Mouse (Mus musculus): Measurements from ENCODE around the gene Foxk1. TPM values are rescaled to one million over a fixed set of nuclear protein-coding genes. Genes with fewer than 3 reads are reported as not detected.
A peak's percentile ranks its signal among the peaks of the same experiment; 100 is the strongest.

Gene Foxk1
- total and polyA plus RNA-seq, 2 experiments, result 3.0 to 7.6 TPM

- Histone ChIP-seq H3K9ac (ENCODE audit: low read depth, low read length) (no peak overlapping the region), H3K79me2 (ENCODE audit: control insufficient read depth, insufficient read depth, low read length) (peaks cover 52% of the 10 kb centered on the region; the same call in 1 of the 2 replicates), H3K27ac (replicated peaks; ENCODE audit: insufficient read depth, low read depth, low read length) (peak overlapping the region; percentile 69), H3K27me3 (ENCODE audit: control insufficient read depth, insufficient read depth, low read length) (no peaks in the 10 kb centered on the region), H3K4me1 (ENCODE audit: control insufficient read depth, insufficient read depth, low read length) (peaks cover 23% of the 10 kb centered on the region), H3K36me3 (ENCODE audit: control insufficient read depth, insufficient read depth, low read length) (peaks cover 7% of the 10 kb centered on the region; the same call in 1 of the 2 replicates), H3K4me3 (ENCODE audit: insufficient read depth, low read depth, low read length) (no peak overlapping the region)
- TF ChIP-seq POLR2A (IDR thresholded peaks at IDR 0.05; ENCODE audit: extremely low read depth, insufficient read depth, low read length), result no peak
- TF ChIP-seq CTCF (IDR thresholded peaks at IDR 0.05; ENCODE audit: low read depth, low read length), result no peak
- WGBS, result 29% methylated on average over 9 of the region's 9 CpGs
- DNase-seq (ENCODE audit: extremely low read depth, low read depth, low spot score), result peak; percentile 92
These were observed 30.6 kb downstream of the Foxk1 start for GRCm38 (mm10) chr5:142431811-142432434.

GRCm38 (mm10) chr5:142432695-142433094, 31.4 kb downstream of the Foxk1 start:
- H3K36me3 ChIP-seq (ENCODE audit: control insufficient read depth, insufficient read depth, low read length), result peaks cover 7% of the 10 kb centered on the region; the same call in 1 of the 2 replicates
- no peak overlapping the region for H3K9ac ChIP-seq (ENCODE audit: low read depth, low read length)
- peaks cover 22% of the 10 kb centered on the region for H3K4me1 ChIP-seq (ENCODE audit: control insufficient read depth, insufficient read depth, low read length)
- no peaks in the 10 kb centered on the region for H3K27me3 ChIP-seq (ENCODE audit: control insufficient read depth, insufficient read depth, low read length)
- H3K79me2 ChIP-seq (ENCODE audit: control insufficient read depth, insufficient read depth, low read length), result peaks cover 46% of the 10 kb centered on the region; the same call in 1 of the 2 replicates
- WGBS, result 53% methylated on average over 4 of the region's 4 CpGs
- no peak overlapping the region for H3K4me3 ChIP-seq (ENCODE audit: insufficient read depth, low read depth, low read length)
- TF ChIP-seq POLR2A (IDR thresholded peaks at IDR 0.05; ENCODE audit: extremely low read depth, insufficient read depth, low read length) (no peak), CTCF (IDR thresholded peaks at IDR 0.05; ENCODE audit: low read depth, low read length) (no peak)
- H3K27ac ChIP-seq (replicated peaks; ENCODE audit: insufficient read depth, low read depth, low read length), result peak overlapping the region; percentile 69
- DNase-seq (ENCODE audit: extremely low read depth, low read depth, low spot score), result peak; percentile 24

- Histone ChIP-seq H3K27me3 (ENCODE audit: control insufficient read depth, insufficient read depth, low read length) (no peaks in the 10 kb centered on the region), H3K4me1 (ENCODE audit: control insufficient read depth, insufficient read depth, low read length) (peaks cover 25% of the 10 kb centered on the region), H3K9ac (ENCODE audit: low read depth, low read length) (no peak overlapping the region), H3K27ac (replicated peaks; ENCODE audit: insufficient read depth, low read depth, low read length) (no peak overlapping the region), H3K79me2 (ENCODE audit: control insufficient read depth, insufficient read depth, low read length) (peaks cover 42% of the 10 kb centered on the region; the same call in 1 of the 2 replicates), H3K36me3 (ENCODE audit: control insufficient read depth, insufficient read depth, low read length) (peaks cover 7% of the 10 kb centered on the region; the same call in 1 of the 2 replicates), H3K4me3 (ENCODE audit: insufficient read depth, low read depth, low read length) (no peak overlapping the region)
- TF ChIP-seq CTCF (IDR thresholded peaks at IDR 0.05; ENCODE audit: low read depth, low read length), result no peak
- TF ChIP-seq POLR2A (IDR thresholded peaks at IDR 0.05; ENCODE audit: extremely low read depth, insufficient read depth, low read length), result no peak
- 97% methylated on average over 5 of the region's 5 CpGs for WGBS
- DNase-seq (ENCODE audit: extremely low read depth, low read depth, low spot score), result no peak
These were observed 32.8 kb downstream of the Foxk1 start for GRCm38 (mm10) chr5:142434052-142434451.

GRCm38 (mm10) chr5:142435736-142436135, 34.4 kb downstream of the Foxk1 start:
- H3K9ac ChIP-seq (ENCODE audit: low read depth, low read length), result no peak overlapping the region
- no peak overlapping the region for H3K27ac ChIP-seq (replicated peaks; ENCODE audit: insufficient read depth, low read depth, low read length)
- no peak for DNase-seq (ENCODE audit: extremely low read depth, low read depth, low spot score)
- TF ChIP-seq CTCF (IDR thresholded peaks at IDR 0.05; ENCODE audit: low read depth, low read length) (no peak), POLR2A (IDR thresholded peaks at IDR 0.05; ENCODE audit: extremely low read depth, insufficient read depth, low read length) (no peak)
- peaks cover 29% of the 10 kb centered on the region for H3K4me1 ChIP-seq (ENCODE audit: control insufficient read depth, insufficient read depth, low read length)
- 98% methylated on average over 15 of the region's 15 CpGs for WGBS
- no peaks in the 10 kb centered on the region for H3K27me3 ChIP-seq (ENCODE audit: control insufficient read depth, insufficient read depth, low read length)
- peaks cover 7% of the 10 kb centered on the region; the same call in 1 of the 2 replicates for H3K36me3 ChIP-seq (ENCODE audit: control insufficient read depth, insufficient read depth, low read length)
- peaks cover 37% of the 10 kb centered on the region; the same call in 1 of the 2 replicates for H3K79me2 ChIP-seq (ENCODE audit: control insufficient read depth, insufficient read depth, low read length)
- no peak overlapping the region for H3K4me3 ChIP-seq (ENCODE audit: insufficient read depth, low read depth, low read length)

- no peaks in the 10 kb centered on the region for H3K27me3 ChIP-seq (ENCODE audit: control insufficient read depth, insufficient read depth, low read length)
- H3K9ac ChIP-seq (ENCODE audit: low read depth, low read length), result no peak overlapping the region
- no peak for DNase-seq (ENCODE audit: extremely low read depth, low read depth, low spot score)
- peaks cover 7% of the 10 kb centered on the region; the same call in 1 of the 2 replicates for H3K36me3 ChIP-seq (ENCODE audit: control insufficient read depth, insufficient read depth, low read length)
- TF ChIP-seq POLR2A (IDR thresholded peaks at IDR 0.05; ENCODE audit: extremely low read depth, insufficient read depth, low read length) (no peak), CTCF (IDR thresholded peaks at IDR 0.05; ENCODE audit: low read depth, low read length) (no peak)
- WGBS, result 92% methylated on average over 16 of the region's 16 CpGs
- H3K4me1 ChIP-seq (ENCODE audit: control insufficient read depth, insufficient read depth, low read length), result peaks cover 27% of the 10 kb centered on the region
- peaks cover 43% of the 10 kb centered on the region for H3K79me2 ChIP-seq (ENCODE audit: control insufficient read depth, insufficient read depth, low read length)
- no peak overlapping the region for H3K27ac ChIP-seq (replicated peaks; ENCODE audit: insufficient read depth, low read depth, low read length)
- no peak overlapping the region for H3K4me3 ChIP-seq (ENCODE audit: insufficient read depth, low read depth, low read length)
These were observed 37.2 kb downstream of the Foxk1 start for GRCm38 (mm10) chr5:142438380-142438938.

Data from liver, adult 2 months (tissue).